Mouse (Mus musculus): ENCODE data around the gene Crat.
A peak's percentile ranks its signal among the peaks of the same experiment; 100 is the strongest.
"Not testable (repeated sequence)": the region's sequence is repeated elsewhere in the genome, so short reads cannot be mapped to it uniquely, and the experiment has no call there.

Gene Crat

GRCm38 (mm10) chr2:30440701-30441517 lies 25.3 kb upstream of the Crat start:
- DNase-seq (ENCODE audit: low read depth in 1 of 2, low spot score in 2 of 2), result peak in 1 of 2 experiments; percentile 41

- no peak for DNase-seq (ENCODE audit: low read depth in 1 of 2, low spot score in 2 of 2)
These were observed 24.6 kb upstream of the Crat start for GRCm38 (mm10) chr2:30440211-30440700.

GRCm38 (mm10) chr2:30439631-30440030 lies 24.0 kb upstream of the Crat start:
- DNase-seq (ENCODE audit: low read depth in 1 of 2, low spot score in 2 of 2), result no peak

GRCm38 (mm10) chr2:30437791-30438190 lies 22.2 kb upstream of the Crat start:
- DNase-seq (ENCODE audit: low read depth in 1 of 2, low spot score in 2 of 2), result no peak

DNA sequence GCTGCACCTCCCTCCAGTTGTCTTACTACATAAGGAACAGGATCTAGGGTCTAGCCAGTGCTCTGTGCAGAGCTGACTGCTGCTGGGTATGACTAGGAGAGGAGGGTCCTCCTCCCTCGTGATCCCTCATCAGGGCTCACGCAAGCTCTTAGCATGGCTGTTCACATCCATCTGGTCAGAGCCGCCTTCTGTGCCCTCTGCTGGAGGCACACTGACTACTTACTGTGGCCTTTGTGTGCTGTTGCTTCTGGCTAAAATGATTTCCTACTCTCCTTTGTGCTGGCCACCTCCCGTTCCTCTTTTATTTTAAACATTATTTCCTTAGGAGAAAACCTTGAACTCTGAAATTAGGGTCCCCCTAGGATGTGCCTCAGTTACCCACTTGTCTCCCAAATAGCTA lies 21.2 kb upstream of the Crat start:
- no peak for DNase-seq (ENCODE audit: low read depth in 1 of 2, low spot score in 2 of 2)

GRCm38 (mm10) chr2:30436156-30436545 lies 20.5 kb upstream of the Crat start:
- DNase-seq (ENCODE audit: low read depth in 1 of 2, low spot score in 2 of 2), result no peak

GRCm38 (mm10) chr2:30435326-30436155 lies 19.9 kb upstream of the Crat start:
- peak in 1 of 2 experiments; percentile 45 for DNase-seq (ENCODE audit: low read depth in 1 of 2, low spot score in 2 of 2)

GRCm38 (mm10) chr2:30429156-30429555 lies 13.5 kb upstream of the Crat start:
- no peak for DNase-seq (ENCODE audit: low read depth in 1 of 2, low spot score in 2 of 2)

- no peak for DNase-seq (ENCODE audit: low read depth in 1 of 2, low spot score in 2 of 2)
These were observed 5.8 kb upstream of the Crat start for GRCm38 (mm10) chr2:30421432-30421831.

GRCm38 (mm10) chr2:30419112-30419511 lies 3.5 kb upstream of the Crat start:
- no peak for DNase-seq (ENCODE audit: low read depth in 1 of 2, low spot score in 2 of 2)

GRCm38 (mm10) chr2:30418259-30418658 lies 2.6 kb upstream of the Crat start:
- no peak for DNase-seq (ENCODE audit: low read depth in 1 of 2, low spot score in 2 of 2)

DNA sequence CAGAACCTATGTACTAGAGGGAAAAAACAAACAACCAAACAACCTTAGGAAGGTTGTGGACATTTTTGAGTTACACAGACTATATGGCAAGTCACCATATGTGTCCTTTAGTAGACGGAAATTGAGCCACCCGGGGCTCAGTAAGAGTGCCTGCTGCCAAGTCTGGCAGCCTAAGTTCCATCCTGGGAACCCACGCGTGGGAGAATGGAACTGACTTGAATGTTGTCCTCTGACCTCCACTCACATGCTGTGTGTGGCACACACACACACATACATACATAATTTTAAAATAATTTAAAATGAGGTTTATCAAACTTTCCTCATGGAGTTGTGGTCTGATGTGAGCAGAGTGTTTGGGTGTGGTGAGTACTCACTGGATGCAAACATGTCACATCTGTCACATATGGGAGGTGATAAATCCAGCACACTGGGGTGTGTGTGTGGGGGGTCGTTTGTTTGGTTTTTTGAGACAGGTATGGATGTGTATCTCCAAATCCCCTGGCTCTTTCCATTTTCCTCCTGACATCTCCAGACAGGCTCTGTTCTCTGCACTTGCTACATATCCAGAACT lies 2.1 kb upstream of the Crat start:
- no peak for DNase-seq (ENCODE audit: low read depth in 1 of 2, low spot score in 2 of 2)

DNA sequence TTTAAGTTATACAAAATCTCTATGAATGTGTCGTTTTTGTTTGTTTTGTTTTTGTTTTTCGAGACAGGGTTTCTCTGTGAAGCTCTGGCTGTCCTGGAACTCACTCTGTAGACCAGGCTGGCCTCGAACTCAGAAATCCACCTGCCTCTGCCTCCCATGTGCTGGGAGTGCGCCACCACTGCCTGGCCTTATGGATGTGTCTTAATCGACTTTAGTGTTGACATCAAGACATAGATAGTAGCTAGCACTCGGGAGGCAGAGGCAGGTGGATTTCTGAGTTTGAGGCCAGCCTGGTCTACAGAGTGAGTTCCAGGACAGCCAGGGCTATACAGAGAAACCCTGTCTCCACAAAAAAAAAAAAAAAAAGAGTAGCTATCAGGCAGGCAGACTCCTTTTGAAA lies 1.5 kb upstream of the Crat start:
- not testable (repeated sequence) for DNase-seq (ENCODE audit: low read depth in 1 of 2, low spot score in 2 of 2)

GRCm38 (mm10) chr2:30416649-30416965 lies 994 bp upstream of the Crat start:
- DNase-seq (ENCODE audit: low read depth in 1 of 2, low spot score in 2 of 2), result no peak

GRCm38 (mm10) chr2:30415936-30416648 lies 479 bp upstream of the Crat start, which contains the start of gene Ptpa:
TSS of gene Ptpa (plus strand) at chr2:30416039.
- peak; percentile 81 to 88 for DNase-seq (ENCODE audit: low read depth in 1 of 2, low spot score in 2 of 2)

DNA sequence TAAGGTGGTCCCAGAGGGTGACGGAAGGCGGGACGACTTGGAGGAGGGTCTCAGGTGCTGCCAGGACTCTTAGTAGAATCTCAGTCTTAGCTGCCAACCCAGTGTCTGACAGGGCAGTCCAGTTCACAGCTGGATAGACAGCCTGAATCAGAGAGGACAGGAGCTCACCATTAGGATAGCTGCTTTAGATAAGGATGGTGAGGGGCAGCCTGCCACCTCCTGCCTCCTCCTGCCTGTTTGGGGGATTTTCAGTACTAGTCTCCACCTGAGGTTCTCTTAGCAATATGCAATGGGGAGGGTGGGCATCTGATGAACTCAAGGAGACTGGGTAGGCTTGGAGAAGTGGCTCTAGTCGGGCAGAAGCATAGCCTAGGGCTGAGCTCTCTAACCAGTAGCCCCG lies 932 bp downstream of the Crat start:
- no peak for DNase-seq (ENCODE audit: low read depth in 1 of 2, low spot score in 2 of 2)

GRCm38 (mm10) chr2:30414101-30414500 lies 1.5 kb downstream of the Crat start:
- DNase-seq (ENCODE audit: low read depth in 1 of 2, low spot score in 2 of 2), result no peak

DNA sequence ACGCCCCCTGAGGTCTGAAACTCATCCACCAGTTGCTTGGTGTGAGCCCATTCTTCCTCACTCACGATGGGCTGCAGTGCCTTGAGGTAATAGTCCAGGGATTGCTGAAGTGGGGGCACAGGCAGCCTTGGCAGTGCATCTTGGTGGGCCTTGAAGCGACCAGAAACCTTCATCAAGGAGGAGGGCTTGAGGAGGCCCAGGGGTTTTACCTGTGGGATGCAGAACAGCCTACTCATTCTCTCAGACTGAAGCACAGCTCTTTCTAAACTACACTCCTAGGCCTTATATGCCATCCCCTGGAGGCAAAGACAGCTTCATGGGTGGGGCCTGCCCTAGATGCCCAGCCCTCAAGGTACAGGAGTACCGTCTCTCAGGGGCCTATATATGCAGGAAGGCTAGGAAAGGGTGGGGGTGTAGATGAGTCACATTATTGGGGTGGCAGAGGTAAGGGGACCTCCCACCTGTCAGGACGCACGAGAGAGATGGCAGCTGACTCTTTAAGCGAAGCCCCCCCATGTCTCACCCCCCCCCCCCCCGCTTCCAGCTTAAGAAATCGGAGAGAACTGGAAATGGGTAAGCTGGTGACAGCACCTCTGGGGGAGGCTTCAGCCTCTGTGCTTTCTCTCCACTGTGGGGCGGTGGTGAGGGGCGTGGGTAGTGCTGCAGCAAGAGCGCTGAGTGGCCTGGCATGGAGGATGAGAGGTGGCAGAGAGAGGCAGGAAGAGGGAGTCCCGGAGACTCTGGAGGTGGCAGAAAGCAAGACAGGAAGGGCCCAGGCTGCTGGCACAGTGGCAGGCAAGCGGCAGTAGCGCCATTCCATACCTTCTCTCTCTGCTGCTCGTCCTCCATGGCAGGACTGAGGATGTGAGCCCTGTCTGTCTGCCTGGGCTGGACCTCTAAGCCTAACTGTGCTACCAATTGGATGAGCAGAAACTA lies 2.3 kb downstream of the Crat start:
- no peak for DNase-seq (ENCODE audit: low read depth in 1 of 2, low spot score in 2 of 2)

GRCm38 (mm10) chr2:30409454-30410176 lies 6.0 kb downstream of the Crat start:
- DNase-seq (ENCODE audit: low read depth in 1 of 2, low spot score in 2 of 2), result no peak

Measured in monocyte, adult 2 months (primary cell).